ENCODE assay signal across 7 mouse cellular contexts in the genomic region with DNA sequence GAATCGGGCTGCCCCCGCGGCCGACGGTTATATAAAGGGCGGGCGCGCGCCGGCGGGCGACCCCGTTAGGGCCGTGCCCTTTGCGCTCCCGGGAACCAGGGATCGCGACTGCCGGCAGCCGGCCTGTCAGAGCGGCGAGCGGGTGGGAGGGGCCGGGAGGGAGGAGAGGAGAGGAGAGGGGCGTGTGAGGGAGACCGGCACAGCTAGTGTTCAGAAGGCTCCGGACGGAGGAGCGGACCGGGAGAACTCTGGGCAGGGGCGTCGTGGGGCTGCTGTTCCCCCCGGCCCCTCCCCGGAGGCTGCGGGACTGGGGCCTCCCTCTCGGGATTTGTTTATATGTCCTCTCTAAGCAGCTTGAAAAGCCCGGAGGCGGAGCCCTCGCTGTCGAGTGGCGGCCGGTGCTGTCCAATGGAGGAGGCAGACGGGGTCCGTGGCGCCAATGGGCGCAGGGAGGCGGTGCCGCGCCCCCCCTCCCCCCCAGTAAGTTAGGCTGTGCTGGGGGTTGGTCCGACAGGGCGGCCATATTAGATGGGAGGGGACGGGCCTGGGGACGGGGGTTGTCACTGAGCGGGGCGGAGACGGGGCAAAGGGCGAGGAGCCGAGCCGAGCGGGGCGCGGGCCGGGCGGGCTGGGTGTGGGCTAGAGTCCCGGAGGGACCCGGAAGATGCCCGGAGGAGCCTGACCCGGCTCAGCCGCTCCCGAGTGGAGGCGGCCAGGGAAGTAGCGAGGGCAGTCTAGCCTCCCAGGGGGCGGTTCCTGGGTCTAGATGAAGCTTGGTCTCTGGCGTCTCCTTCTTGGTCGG. TPM values are rescaled to one million over a fixed set of nuclear protein-coding genes. Genes with fewer than 3 reads are reported as not detected.
DNase-seq lines count a peak whose midpoint lies in the region; ATAC-seq lines count a peak whose summit lies in the region.

No protein-coding gene starts in this region.

- ATAC-seq in embryonic facial prominence, embryonic 11.5 days (replicated peaks; ENCODE audit: insufficient number of reproducible peaks, low FRiP score, low TSS enrichment, low read depth) = peak; percentile 98
- peak; percentile 83 for ATAC-seq in granulocyte monocyte progenitor cell, adult 5-6 weeks (replicated peaks; ENCODE audit: poor library complexity, severe bottlenecking)
- ATAC-seq in midbrain, embryonic 13.5 days = peak; percentile 98

- peak overlapping the region; percentile 48 for H3K4me2 ChIP-seq in embryonic facial prominence, embryonic 11.5 days (ENCODE audit: low read depth, low read length)
- peak overlapping the region; percentile 54 for H3K4me2 ChIP-seq in midbrain, embryonic 13.5 days (replicated peaks)

- H3K9ac ChIP-seq in embryonic facial prominence, embryonic 11.5 days (replicated peaks; ENCODE audit: low read length) = peak overlapping the region; percentile 75
- peak overlapping the region; percentile 77 for H3K9ac ChIP-seq in midbrain, embryonic 13.5 days (replicated peaks)

- H3K4me3 ChIP-seq in embryonic facial prominence, embryonic 11.5 days (ENCODE audit: low read depth, low read length) = peak overlapping the region; percentile 89
- peak overlapping the region; percentile 86 for H3K4me3 ChIP-seq in limb, embryonic 10.5 days
- peak overlapping the region; percentile 97 for H3K4me3 ChIP-seq in midbrain, embryonic 13.5 days (replicated peaks)

- H3K4me1 ChIP-seq in embryonic facial prominence, embryonic 11.5 days (ENCODE audit: control insufficient read depth, insufficient read depth, low read length) = no peaks in the 10 kb centered on the region
- H3K4me1 ChIP-seq in limb, embryonic 10.5 days = peaks cover 3% of the 10 kb centered on the region; the same call in 1 of the 2 replicates
- peaks cover 10% of the 10 kb centered on the region for H3K4me1 ChIP-seq in midbrain, embryonic 13.5 days (replicated peaks)

- WGBS in embryonic facial prominence, embryonic 11.5 days = under 1% methylated on average over 38 of the region's 75 CpGs
- WGBS in limb, embryonic 10.5 days = under 1% methylated on average over 75 of the region's 75 CpGs
- under 1% methylated on average over 51 of the region's 75 CpGs for WGBS in midbrain, embryonic 13.5 days

- H3K36me3 ChIP-seq in embryonic facial prominence, embryonic 11.5 days (replicated peaks; ENCODE audit: control insufficient read depth, insufficient read depth, low read depth, low read length) = no peaks in the 10 kb centered on the region
- H3K36me3 ChIP-seq in limb, embryonic 10.5 days = no peaks in the 10 kb centered on the region
- H3K36me3 ChIP-seq in midbrain, embryonic 13.5 days = no peaks in the 10 kb centered on the region

- DNase-seq in adrenal gland, postnatal 14 days = peak; percentile 97
- DNase-seq in embryonic facial prominence, embryonic 11.5 days (ENCODE audit: low spot score) = peak; percentile 96
- DNase-seq in kidney, adult 11 months = peak; percentile 97
- peak; percentile 95 for DNase-seq in limb, embryonic 10.5 days (ENCODE audit: low spot score)
- peak; percentile 94 for DNase-seq in spleen, adult 12 weeks (ENCODE audit: low spot score)

- H3K9me3 ChIP-seq in embryonic facial prominence, embryonic 11.5 days (replicated peaks; ENCODE audit: control insufficient read depth, low read length) = no peaks in the 10 kb centered on the region
- H3K9me3 ChIP-seq in limb, embryonic 10.5 days (replicated peaks) = no peaks in the 10 kb centered on the region
- H3K9me3 ChIP-seq in midbrain, embryonic 13.5 days = no peaks in the 10 kb centered on the region

- peak overlapping the region; percentile 3; the same call in 1 of the 2 replicates for H3K27ac ChIP-seq in embryonic facial prominence, embryonic 11.5 days (replicated peaks; ENCODE audit: low read depth, low read length)
- H3K27ac ChIP-seq in limb, embryonic 10.5 days = peak overlapping the region; percentile 89
- H3K27ac ChIP-seq in midbrain, embryonic 13.5 days = peak overlapping the region; percentile 84

- no peaks in the 10 kb centered on the region for H3K27me3 ChIP-seq in embryonic facial prominence, embryonic 11.5 days (ENCODE audit: control insufficient read depth, insufficient read depth, low read length)
- H3K27me3 ChIP-seq in limb, embryonic 10.5 days (ENCODE audit: low read depth, poor library complexity, severe bottlenecking) = no peaks in the 10 kb centered on the region
- H3K27me3 ChIP-seq in midbrain, embryonic 13.5 days = no peaks in the 10 kb centered on the region

RNA-seq across cellular contexts. Expression of gene Crebrf, which starts 0.7 kb away (rescaled TPM):
- total RNA-seq in adrenal gland, postnatal 14 days (2021) = 50.2 and 66.8 TPM in 2 replicates
- 3.5 and 3.8 TPM in 2 replicates for polyA plus RNA-seq in embryonic facial prominence, embryonic 11.5 days (2014; fragmentation: Nextera tagmentation; extraction: Ambion mirVana)
- 18.8 and 30.0 TPM in 2 replicates for total RNA-seq in granulocyte monocyte progenitor cell, adult 5-6 weeks (2014; fragmentation: Nextera tagmentation)
- 16.8 and 17.0 TPM in 2 replicates for total RNA-seq in granulocyte monocyte progenitor cell, adult 5-6 weeks (2017)
- 1.7 and 2.9 TPM in 2 replicates for polyA plus RNA-seq in limb, embryonic 10.5 days (2016; fragmentation: Nextera tagmentation; extraction: Ambion mirVana)
- polyA plus RNA-seq in midbrain, embryonic 13.5 days (2015; fragmentation: Nextera tagmentation; extraction: Ambion mirVana) = 16.9 and 18.0 TPM in 2 replicates

RNA-seq across cellular contexts. Expression of gene Atp6v0e, which starts 53.1 kb away (rescaled TPM):
- 188 and 193 TPM in 2 replicates for total RNA-seq in adrenal gland, postnatal 14 days (2021)
- 122 and 128 TPM in 2 replicates for polyA plus RNA-seq in embryonic facial prominence, embryonic 11.5 days (2014; fragmentation: Nextera tagmentation; extraction: Ambion mirVana)
- 197 and 242 TPM in 2 replicates for total RNA-seq in granulocyte monocyte progenitor cell, adult 5-6 weeks (2014; fragmentation: Nextera tagmentation)
- total RNA-seq in granulocyte monocyte progenitor cell, adult 5-6 weeks (2017) = 317 and 374 TPM in 2 replicates
- 104 and 107 TPM in 2 replicates for polyA plus RNA-seq in limb, embryonic 10.5 days (2016; fragmentation: Nextera tagmentation; extraction: Ambion mirVana)
- 93.2 and 105 TPM in 2 replicates for polyA plus RNA-seq in midbrain, embryonic 13.5 days (2015; fragmentation: Nextera tagmentation; extraction: Ambion mirVana)

Comparison
In these comparisons a context has a peak if more than half of its experiments do, and no peak if none do; other contexts are left out.
1. Peak in every context shown above with its lines: DNase-seq, ATAC-seq, H3K4me3 ChIP-seq and H3K27ac ChIP-seq.
2. H3K27ac ChIP-seq: peak in every context shown above with its lines; median percentile 89 in limb, embryonic 10.5 days; 84 in midbrain, embryonic 13.5 days; 3 in embryonic facial prominence, embryonic 11.5 days.